Mouse (Mus musculus) macrophage (primary cell): Measurements from ENCODE around the gene Slc38a10. TPM values are rescaled to one million over a fixed set of nuclear protein-coding genes. Genes with fewer than 3 reads are reported as not detected.

ENCODE experiments used
- polyA plus RNA-seq: library from polyadenylated mRNA; stranded (reverse); fragments of 250-400 nt; gene quantifications from 3 replicates; pipeline ENCODE4 v1.2.4, GENCODE M21; 2018; ENCODE audit warnings: inconsistent platforms

Slc38a10 gene
- polyA plus RNA-seq, 1 experiment from 2014 or later = 71.0 TPM

Other genes starting within 250 kb of the Slc38a10 start
- 37.7 to 52.9 TPM (median 41.3 TPM) in 3 replicates for gene Chmp6, start 237.9 kb downstream of the Slc38a10 start, polyA plus RNA-seq
- gene Baiap2, start 208.6 kb downstream of the Slc38a10 start, polyA plus RNA-seq = 19.9 to 24.7 TPM (median 20.6 TPM) in 3 replicates
- gene Aatk, start 104.2 kb downstream of the Slc38a10 start, polyA plus RNA-seq = 6.5 to 10.7 TPM (median 10.4 TPM) in 3 replicates
- 5.6 to 6.3 TPM (median 5.7 TPM) in 3 replicates for gene Cep131, start 64.5 kb downstream of the Slc38a10 start, polyA plus RNA-seq
- 9.3 to 20.3 TPM (median 13.1 TPM) in 3 replicates for gene Tepsin, start 52.6 kb downstream of the Slc38a10 start, polyA plus RNA-seq
- 4.7 to 54.4 TPM (median 35.5 TPM) in 3 replicates for gene Ndufaf8, start 52.4 kb downstream of the Slc38a10 start, polyA plus RNA-seq
- gene Bahcc1, start 81.6 kb upstream of the Slc38a10 start, polyA plus RNA-seq = 2.2 to 3.5 TPM (median 3.0 TPM) in 3 replicates
- 1,569 to 2,966 TPM (median 1,773 TPM) in 3 replicates for gene Actg1, start 197.2 kb upstream of the Slc38a10 start, polyA plus RNA-seq
- gene Fscn2, start 210.2 kb upstream of the Slc38a10 start, polyA plus RNA-seq = not detected in 3 replicates
- 3.8 to 8.1 TPM (median 6.3 TPM) in 3 replicates for gene Faap100, start 227.4 kb upstream of the Slc38a10 start, polyA plus RNA-seq